Mouse (Mus musculus) frontal cortex, adult (tissue): ENCODE measurements at regions not wholly inside any gene's neighbourhood (a gene's known extent, or its start where the extent isn't known, plus 50 kb on each side); places are given as distances from the start of the nearest gene placed in this dataset.

Source experiments
- ATAC-seq: cut with Nextera tagmentation; 2 replicates; pipeline ENCODE4 v1.9.2; 2017; ENCODE audit warnings: mild to moderate bottlenecking, moderate library complexity, mixed read lengths; ENCODE audit not compliant: low TSS enrichment

DNA sequence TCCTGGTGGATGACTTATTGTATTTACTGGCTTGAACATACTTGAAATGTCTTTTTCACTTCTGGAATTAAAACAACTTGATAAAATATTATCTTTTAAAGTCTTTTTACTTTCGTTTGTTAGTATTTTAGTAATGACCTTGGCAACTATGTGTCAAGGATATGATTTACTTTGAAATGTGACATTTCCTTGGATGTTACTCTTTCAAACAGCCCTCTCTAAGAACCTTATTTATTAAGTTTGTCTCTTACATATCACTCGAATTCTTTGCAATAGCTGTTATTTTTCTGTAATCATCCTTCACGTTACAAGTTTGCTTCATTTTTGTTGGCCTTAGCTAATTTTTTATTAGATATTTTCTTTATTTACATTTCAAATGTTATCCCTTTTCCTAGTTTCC, 469.8 kb downstream of the Eepd1 start:
- no peak for ATAC-seq

DNA sequence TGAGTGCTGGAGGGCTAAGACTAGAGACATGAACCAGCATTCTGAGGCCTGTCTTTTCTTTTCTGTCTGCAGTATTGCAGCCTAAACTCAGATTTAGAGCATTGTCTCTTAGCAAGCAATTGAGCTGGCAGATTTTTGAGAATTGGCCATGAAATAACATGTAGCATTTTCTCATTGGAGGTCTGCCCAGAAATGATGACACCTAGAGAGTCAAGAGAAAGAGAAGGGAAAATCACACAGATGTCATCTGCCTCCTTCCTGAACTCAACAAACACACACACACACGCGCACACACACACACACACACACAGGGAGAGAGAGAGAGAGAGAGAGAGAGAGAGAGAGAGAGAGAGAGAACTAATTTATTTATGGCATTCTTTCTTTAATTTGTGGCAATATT, 477.7 kb downstream of the Eepd1 start:
- peak; percentile 70 for ATAC-seq

DNA sequence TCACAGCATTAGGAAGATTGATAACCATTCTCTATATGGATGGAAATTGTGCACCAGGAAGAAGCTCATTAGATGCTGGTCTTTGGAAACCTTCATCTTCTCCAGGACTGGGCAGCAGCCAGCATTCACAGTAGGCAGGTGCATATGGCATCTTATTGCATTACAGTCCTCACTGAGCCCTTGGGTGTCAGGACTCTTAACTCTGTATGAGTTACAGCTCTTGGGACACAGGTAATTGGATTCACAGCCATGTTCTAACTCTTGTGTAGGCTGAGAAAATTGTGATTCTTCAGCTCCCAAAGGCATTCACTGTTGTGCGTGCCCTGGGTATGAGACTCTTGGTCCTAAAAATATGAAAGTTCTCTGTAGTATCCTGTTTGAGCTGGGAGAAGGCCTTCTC, 504.1 kb downstream of the Eepd1 start:
- ATAC-seq: no peak

DNA sequence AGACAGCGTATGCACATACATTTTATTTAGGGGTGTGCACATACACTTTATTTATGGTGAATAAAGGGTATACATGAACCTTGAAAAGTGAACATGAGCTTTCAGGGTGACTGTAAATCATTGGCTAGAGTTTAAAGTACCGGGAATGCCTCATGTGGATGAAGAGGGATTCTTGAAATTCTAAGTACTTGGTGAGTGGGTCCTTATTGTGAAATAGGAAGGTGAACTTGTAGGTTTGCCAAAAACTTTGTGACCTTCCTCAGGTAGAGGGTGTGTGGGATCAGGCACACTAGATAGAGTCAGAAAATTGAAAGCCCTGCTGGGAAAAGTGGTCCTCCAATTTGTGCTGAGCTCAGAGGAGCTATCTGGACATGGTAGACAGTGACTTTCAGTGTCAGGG, 504.6 kb downstream of the Eepd1 start:
- ATAC-seq: no peak

DNA sequence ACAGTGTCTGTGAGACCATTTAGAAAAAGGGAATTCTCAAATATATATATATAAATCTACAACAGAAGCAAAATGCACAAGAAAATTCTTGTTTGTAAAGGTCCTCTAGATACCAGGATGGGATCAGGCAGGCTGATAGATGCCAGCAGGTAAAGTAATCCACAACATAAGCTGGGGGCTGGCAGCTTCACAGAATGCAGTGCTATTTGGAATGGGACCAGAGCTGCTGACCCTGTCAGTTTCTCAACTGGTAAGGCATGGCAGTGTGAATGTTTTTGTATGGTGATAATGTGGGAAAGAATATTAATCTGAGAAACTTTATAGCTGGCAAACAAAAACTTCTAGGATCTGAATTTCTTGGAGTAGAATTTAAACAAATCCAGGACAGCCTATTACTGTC, 520.5 kb downstream of the Eepd1 start:
- no peak for ATAC-seq
